Mouse (Mus musculus): ENCODE measurements around the gene Tfpi. TPM values are rescaled to one million over a fixed set of nuclear protein-coding genes. Genes with fewer than 3 reads are reported as not detected.

Gene Tfpi
- polyA plus RNA-seq, 1 experiment from 2014 or later = 9.4 TPM

- H3K27me3 ChIP-seq = no peaks in the 10 kb centered on the region
These were observed 22.3 kb upstream of the Tfpi start for GRCm38 (mm10) chr2:84498921-84499320.

DNA sequence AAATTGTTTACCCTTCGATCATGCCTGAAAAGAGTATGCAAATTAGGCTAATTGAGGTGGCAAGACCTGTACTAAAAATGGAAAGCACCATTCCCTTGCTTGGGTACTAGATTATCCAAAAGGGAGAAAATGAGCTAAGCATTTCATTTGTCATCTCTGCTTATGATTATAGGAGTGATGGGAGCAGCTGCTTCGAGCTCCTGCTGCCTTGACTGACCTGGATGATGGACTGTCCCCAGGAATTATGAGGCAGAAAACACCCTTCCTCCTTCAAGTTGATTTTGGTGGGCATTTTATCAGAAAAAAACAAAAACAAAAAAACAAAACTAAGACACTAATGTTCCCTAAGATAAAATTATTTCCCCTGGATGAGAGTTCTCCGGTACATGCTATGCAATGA is 18.5 kb upstream of the Tfpi start:
- Histone ChIP-seq H3K4me1 (no peaks in the 10 kb centered on the region), H3K27me3 (no peaks in the 10 kb centered on the region), H3K27ac (no peak overlapping the region), H3K36me3 (replicated peaks) (no peaks in the 10 kb centered on the region), H3K4me3 (replicated peaks) (no peak overlapping the region), H3K9me3 (no peaks in the 10 kb centered on the region), H3K4me2 (no peak overlapping the region), H3K9ac (no peak overlapping the region)
- no peak for ATAC-seq (ENCODE audit: low FRiP score)
- 83% methylated on average over 3 of the region's 3 CpGs for WGBS

More at GRCm38 (mm10) chr2:84498921-84499320, 22.3 kb upstream of the Tfpi start:
- Histone ChIP-seq H3K27ac (no peak overlapping the region), H3K36me3 (replicated peaks) (no peaks in the 10 kb centered on the region), H3K4me3 (replicated peaks) (no peak overlapping the region), H3K9me3 (no peaks in the 10 kb centered on the region), H3K4me1 (no peaks in the 10 kb centered on the region), H3K9ac (no peak overlapping the region), H3K4me2 (no peak overlapping the region)
- ATAC-seq (ENCODE audit: low FRiP score) = no peak
- WGBS = 86% methylated on average over 3 of the region's 3 CpGs

DNA sequence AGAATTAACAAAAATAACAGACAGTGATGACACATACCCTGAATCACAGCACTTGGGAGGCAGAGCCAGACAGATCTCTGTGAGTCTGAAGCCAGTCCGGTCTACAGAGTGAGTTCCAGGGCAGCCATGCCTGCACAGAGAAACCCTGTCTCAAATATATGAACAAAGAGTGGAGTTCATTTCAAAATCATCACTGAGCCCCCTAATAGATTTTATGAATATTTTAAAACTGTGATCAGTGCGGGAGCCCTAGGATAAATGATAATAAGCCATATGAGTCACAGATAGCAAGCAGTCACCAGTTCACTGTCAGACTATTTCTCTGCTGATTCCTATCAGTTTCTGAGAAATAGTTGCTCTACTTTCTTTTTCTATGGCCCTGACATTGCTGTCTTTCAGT is 17.1 kb upstream of the Tfpi start:
- Histone ChIP-seq H3K27ac (no peak overlapping the region), H3K36me3 (replicated peaks) (no peaks in the 10 kb centered on the region), H3K9ac (no peak overlapping the region), H3K4me1 (no peaks in the 10 kb centered on the region), H3K27me3 (no peaks in the 10 kb centered on the region), H3K9me3 (no peaks in the 10 kb centered on the region), H3K4me2 (no peak overlapping the region), H3K4me3 (replicated peaks) (no peak overlapping the region)
- WGBS = 93% methylated on average over 2 of the region's 2 CpGs
- no peak for ATAC-seq (ENCODE audit: low FRiP score)

- Histone ChIP-seq H3K4me2 (no peak overlapping the region), H3K4me1 (no peaks in the 10 kb centered on the region), H3K27ac (no peak overlapping the region), H3K9ac (no peak overlapping the region), H3K4me3 (replicated peaks) (no peak overlapping the region), H3K36me3 (replicated peaks) (no peaks in the 10 kb centered on the region), H3K9me3 (no peaks in the 10 kb centered on the region), H3K27me3 (no peaks in the 10 kb centered on the region)
- 83% methylated on average over 1 of the region's 1 CpGs for WGBS
- ATAC-seq (ENCODE audit: low FRiP score) = no peak
These were observed 15.1 kb upstream of the Tfpi start for GRCm38 (mm10) chr2:84491715-84492114.

DNA sequence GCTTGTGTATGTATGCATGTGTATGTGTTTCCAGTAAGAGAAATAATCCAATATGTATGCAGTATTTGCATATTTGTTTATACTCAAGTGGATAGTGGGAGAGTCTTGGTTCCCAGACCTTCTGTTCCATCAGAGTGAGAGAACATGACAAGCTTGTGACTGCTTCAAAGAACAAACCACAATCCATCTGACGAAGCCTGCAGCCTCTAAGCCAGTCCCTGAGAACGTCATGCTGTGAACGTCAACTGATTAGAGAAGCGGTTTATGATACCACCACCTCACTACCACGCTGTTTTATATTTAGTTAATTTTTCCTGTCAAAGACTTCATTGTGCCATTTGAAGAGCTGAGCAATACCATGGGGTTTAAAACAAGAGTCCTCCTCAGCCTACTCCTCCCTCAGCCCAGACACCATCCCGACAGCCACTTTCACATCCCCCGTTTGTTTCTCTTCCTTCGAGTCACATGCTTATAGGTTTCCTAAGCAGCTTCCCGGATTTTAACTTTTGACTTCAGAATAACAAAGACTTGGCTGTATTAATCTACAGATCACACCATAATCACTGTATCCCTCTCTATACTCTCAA is 11.2 kb upstream of the Tfpi start:
- no peak overlapping the region for H3K9ac ChIP-seq
- no peaks in the 10 kb centered on the region for H3K4me1 ChIP-seq
- WGBS = 74% methylated on average over 9 of the region's 9 CpGs
- H3K4me2 ChIP-seq = no peak overlapping the region
- H3K9me3 ChIP-seq = no peaks in the 10 kb centered on the region
- no peak overlapping the region for H3K4me3 ChIP-seq (replicated peaks)
- ATAC-seq (ENCODE audit: low FRiP score) = no peak
- no peak overlapping the region for H3K27ac ChIP-seq
- H3K36me3 ChIP-seq (replicated peaks) = no peaks in the 10 kb centered on the region
- H3K27me3 ChIP-seq = no peaks in the 10 kb centered on the region

- Histone ChIP-seq H3K27ac (no peak overlapping the region), H3K9me3 (no peaks in the 10 kb centered on the region), H3K4me3 (replicated peaks) (no peak overlapping the region), H3K4me1 (no peaks in the 10 kb centered on the region), H3K27me3 (no peaks in the 10 kb centered on the region), H3K9ac (no peak overlapping the region), H3K36me3 (replicated peaks) (no peaks in the 10 kb centered on the region), H3K4me2 (no peak overlapping the region)
- 61% methylated on average over 7 of the region's 7 CpGs for WGBS
- no peak for ATAC-seq (ENCODE audit: low FRiP score)
These were observed 5.3 kb upstream of the Tfpi start for GRCm38 (mm10) chr2:84481863-84482262.

- Histone ChIP-seq H3K36me3 (replicated peaks) (no peaks in the 10 kb centered on the region), H3K27ac (no peak overlapping the region), H3K4me2 (no peak overlapping the region), H3K9me3 (no peaks in the 10 kb centered on the region), H3K4me3 (replicated peaks) (no peak overlapping the region), H3K27me3 (no peaks in the 10 kb centered on the region), H3K9ac (no peak overlapping the region), H3K4me1 (no peaks in the 10 kb centered on the region)
- WGBS = 36% methylated on average over 3 of the region's 3 CpGs
- no peak for ATAC-seq (ENCODE audit: low FRiP score)
These were observed 2.5 kb upstream of the Tfpi start for GRCm38 (mm10) chr2:84479036-84479435.

DNA sequence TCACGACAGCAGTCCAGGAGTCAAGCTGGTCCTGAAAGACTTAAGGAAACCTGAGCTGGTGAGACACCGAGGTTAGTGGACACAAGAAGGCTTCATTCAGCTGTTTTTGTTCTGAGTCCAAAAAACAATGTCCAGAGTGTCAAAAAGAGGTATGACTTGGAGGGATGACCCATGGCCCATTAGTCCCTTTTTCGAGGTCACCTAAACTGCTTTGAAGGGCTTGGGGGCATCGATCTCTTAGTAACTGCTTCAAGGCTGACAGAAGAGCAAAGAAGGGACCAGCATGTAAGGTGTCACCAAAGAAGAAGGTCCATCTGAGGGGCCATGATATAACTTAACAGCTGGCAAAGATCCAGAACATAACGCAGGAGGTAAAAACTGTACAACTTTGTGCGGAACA is 1.2 kb upstream of the Tfpi start:
- no peaks in the 10 kb centered on the region for H3K27me3 ChIP-seq
- H3K4me3 ChIP-seq (replicated peaks) = no peak overlapping the region
- no peak overlapping the region for H3K9ac ChIP-seq
- H3K36me3 ChIP-seq (replicated peaks) = no peaks in the 10 kb centered on the region
- no peaks in the 10 kb centered on the region for H3K9me3 ChIP-seq
- no peak overlapping the region for H3K4me2 ChIP-seq
- 91% methylated on average over 6 of the region's 6 CpGs for WGBS
- ATAC-seq (ENCODE audit: low FRiP score) = no peak
- no peaks in the 10 kb centered on the region for H3K4me1 ChIP-seq
- H3K27ac ChIP-seq = no peak overlapping the region

- peak overlapping the region; percentile 2; the same call in 1 of the 2 replicates for H3K4me2 ChIP-seq
These were observed 444 bp downstream of the Tfpi start for GRCm38 (mm10) chr2:84476131-84476530.

GRCm38 (mm10) chr2:84475601-84476000 is 974 bp downstream of the Tfpi start:
- WGBS = 50% methylated on average over 1 of the region's 1 CpGs
- Histone ChIP-seq H3K4me2 (peak overlapping the region; percentile 2; the same call in 1 of the 2 replicates), H3K9me3 (no peaks in the 10 kb centered on the region), H3K4me3 (replicated peaks) (no peak overlapping the region), H3K4me1 (no peaks in the 10 kb centered on the region), H3K27me3 (no peaks in the 10 kb centered on the region), H3K36me3 (replicated peaks) (no peaks in the 10 kb centered on the region), H3K9ac (no peak overlapping the region), H3K27ac (no peak overlapping the region)
- no peak for ATAC-seq (ENCODE audit: low FRiP score)

More at GRCm38 (mm10) chr2:84476131-84476530, 444 bp downstream of the Tfpi start:
- H3K4me3 ChIP-seq (replicated peaks) = no peak overlapping the region
- no peaks in the 10 kb centered on the region for H3K9me3 ChIP-seq
- no peaks in the 10 kb centered on the region for H3K36me3 ChIP-seq (replicated peaks)
- H3K9ac ChIP-seq = no peak overlapping the region
- WGBS = 55% methylated on average over 3 of the region's 3 CpGs
- no peaks in the 10 kb centered on the region for H3K4me1 ChIP-seq
- no peak for ATAC-seq (ENCODE audit: low FRiP score)
- no peak overlapping the region for H3K27ac ChIP-seq
- no peaks in the 10 kb centered on the region for H3K27me3 ChIP-seq

GRCm38 (mm10) chr2:84474651-84475050 is 1.9 kb downstream of the Tfpi start:
- no peaks in the 10 kb centered on the region for H3K4me1 ChIP-seq
- ATAC-seq (ENCODE audit: low FRiP score) = no peak
- no peaks in the 10 kb centered on the region for H3K27me3 ChIP-seq
- no peaks in the 10 kb centered on the region for H3K36me3 ChIP-seq (replicated peaks)
- H3K9ac ChIP-seq = no peak overlapping the region
- H3K4me2 ChIP-seq = no peak overlapping the region
- H3K27ac ChIP-seq = no peak overlapping the region
- 10% methylated on average over 6 of the region's 6 CpGs for WGBS
- no peak overlapping the region for H3K4me3 ChIP-seq (replicated peaks)
- H3K9me3 ChIP-seq = no peaks in the 10 kb centered on the region

DNA sequence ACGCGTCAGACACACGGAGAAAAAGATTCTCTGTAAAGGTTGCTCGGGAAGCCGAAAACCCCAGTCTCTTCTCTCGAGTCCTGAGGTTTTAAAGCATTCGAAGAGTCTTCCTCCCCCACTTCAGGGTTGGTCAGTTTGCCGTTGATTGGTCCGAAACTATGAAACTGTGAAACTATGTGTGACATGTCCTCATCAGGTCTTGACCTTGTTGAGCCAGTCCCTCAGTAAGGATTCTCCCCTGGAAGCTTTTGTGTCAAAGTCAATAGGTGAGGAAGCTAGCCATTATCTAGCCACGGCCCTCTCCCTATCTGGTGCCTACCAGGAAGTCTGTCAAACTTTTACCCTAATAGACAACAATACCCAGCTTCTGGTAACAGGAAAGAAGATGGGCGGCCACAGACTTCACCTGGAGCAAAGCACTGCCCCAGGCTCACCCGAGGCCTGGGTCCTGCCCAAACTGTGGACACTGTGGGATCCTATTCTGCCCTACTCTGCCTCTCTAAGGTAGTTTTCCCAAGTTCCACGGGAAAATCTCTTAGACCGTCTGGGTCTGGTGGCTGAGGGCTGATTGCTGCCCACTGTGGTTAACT is 2.5 kb downstream of the Tfpi start:
- H3K4me1 ChIP-seq = no peaks in the 10 kb centered on the region
- 82% methylated on average over 14 of the region's 14 CpGs for WGBS
- no peak overlapping the region for H3K4me3 ChIP-seq (replicated peaks)
- H3K27ac ChIP-seq = no peak overlapping the region
- H3K4me2 ChIP-seq = no peak overlapping the region
- no peak overlapping the region for H3K9ac ChIP-seq
- no peaks in the 10 kb centered on the region for H3K36me3 ChIP-seq (replicated peaks)
- H3K9me3 ChIP-seq = no peaks in the 10 kb centered on the region
- no peak for ATAC-seq (ENCODE audit: low FRiP score)
- H3K27me3 ChIP-seq = no peaks in the 10 kb centered on the region

DNA sequence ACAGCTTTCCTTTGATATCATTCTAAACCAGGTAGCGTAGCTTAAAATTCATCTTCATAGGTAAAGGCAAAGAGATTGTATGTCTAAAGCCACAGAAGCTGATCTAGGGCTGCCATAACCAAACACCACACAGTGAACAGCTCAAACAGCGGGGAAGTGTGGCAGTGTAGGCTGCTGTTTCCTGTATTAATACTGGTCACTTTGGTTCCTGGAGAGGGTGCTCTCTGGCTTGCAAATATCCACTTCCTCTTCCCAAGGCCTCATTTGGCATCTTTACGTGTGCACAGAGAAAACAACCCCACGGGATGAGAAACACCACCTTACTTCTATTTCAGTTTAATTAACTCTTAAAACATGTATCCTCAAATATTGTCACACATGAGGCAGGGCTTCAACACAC is 9.2 kb downstream of the Tfpi start:
- H3K4me2 ChIP-seq = no peak overlapping the region
- 84% methylated on average over 4 of the region's 4 CpGs for WGBS
- H3K36me3 ChIP-seq (replicated peaks) = no peaks in the 10 kb centered on the region
- H3K27ac ChIP-seq = no peak overlapping the region
- H3K27me3 ChIP-seq = no peaks in the 10 kb centered on the region
- H3K9ac ChIP-seq = no peak overlapping the region
- no peaks in the 10 kb centered on the region for H3K4me1 ChIP-seq
- no peak for ATAC-seq (ENCODE audit: low FRiP score)
- no peaks in the 10 kb centered on the region for H3K9me3 ChIP-seq
- H3K4me3 ChIP-seq (replicated peaks) = no peak overlapping the region

Measured in forebrain, embryonic 12.5 days (tissue).